Mouse (Mus musculus): Measurements from ENCODE around the gene Mms22l.
A peak's percentile ranks its signal among the peaks of the same experiment; 100 is the strongest.
"Not testable (repeated sequence)": the region's sequence is repeated elsewhere in the genome, so short reads cannot be mapped to it uniquely, and the experiment has no call there.

Gene Mms22l

DNA sequence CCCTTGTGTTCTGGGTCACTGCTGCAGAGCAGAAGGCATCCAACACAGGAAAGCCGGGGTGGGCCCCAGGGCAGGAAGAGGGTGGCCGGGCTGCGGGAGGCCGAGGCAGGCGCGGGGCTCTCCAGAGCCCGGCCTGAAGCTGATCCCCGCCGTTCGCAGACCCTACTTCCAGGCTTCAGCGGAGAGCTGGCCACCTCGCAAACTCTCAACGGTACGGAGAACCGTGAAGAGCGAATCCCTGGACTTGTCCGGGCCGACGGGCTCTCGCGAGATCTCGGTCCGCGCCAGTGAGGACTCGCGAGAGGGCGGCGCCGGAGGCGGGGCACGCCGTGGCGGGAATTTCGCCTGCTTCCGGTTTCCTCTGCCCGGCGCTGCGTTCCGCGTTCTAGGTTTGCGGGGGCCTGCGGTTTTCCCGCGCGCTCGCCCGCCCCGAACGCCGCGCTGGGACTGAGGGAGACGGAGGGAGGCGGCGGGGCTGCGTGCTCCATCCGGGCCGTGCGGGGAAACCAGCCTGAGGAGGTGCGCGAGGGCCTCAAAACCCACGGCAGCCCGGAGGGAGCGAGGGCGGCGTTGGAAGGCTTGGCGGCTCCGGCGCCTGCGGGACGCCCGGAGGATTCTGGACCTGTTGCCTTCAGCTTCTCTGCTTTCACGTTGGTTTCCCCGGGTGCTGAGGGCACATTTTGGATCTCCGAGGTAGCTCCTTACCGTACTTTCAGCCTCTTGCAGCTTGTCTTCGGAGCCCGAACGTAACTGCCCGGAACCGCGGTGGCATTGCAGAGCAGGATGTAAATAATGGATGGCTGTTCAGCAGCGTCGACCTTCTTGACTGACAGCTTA is at the start of gene Mms22l:
Gene Mms22l (plus strand): TSS at position 336 of the 837 bp plus-strand sequence.
- DNase-seq (ENCODE audit: low spot score) = peak; percentile 95

DNA sequence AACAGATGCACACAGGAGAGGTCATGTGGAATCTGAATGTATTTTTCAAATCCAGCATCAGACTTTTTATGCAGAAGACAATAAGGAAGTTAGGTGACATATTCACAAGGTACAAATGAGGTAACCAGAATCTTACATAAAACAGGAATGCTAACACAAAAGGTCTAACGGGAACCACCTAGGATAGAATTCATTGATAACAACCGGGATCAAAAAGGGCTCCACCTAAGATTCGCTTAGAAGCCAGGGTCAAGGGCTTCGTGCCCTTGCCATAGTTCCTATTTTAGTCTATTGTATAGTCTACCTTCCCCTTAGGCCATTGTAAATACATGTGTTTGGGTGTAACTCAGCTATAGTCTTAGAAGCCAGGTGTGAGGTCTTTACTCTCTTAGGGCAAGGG is 12.2 kb upstream of the Mms22l start:
- DNase-seq (ENCODE audit: low spot score) = not testable (repeated sequence)

DNA sequence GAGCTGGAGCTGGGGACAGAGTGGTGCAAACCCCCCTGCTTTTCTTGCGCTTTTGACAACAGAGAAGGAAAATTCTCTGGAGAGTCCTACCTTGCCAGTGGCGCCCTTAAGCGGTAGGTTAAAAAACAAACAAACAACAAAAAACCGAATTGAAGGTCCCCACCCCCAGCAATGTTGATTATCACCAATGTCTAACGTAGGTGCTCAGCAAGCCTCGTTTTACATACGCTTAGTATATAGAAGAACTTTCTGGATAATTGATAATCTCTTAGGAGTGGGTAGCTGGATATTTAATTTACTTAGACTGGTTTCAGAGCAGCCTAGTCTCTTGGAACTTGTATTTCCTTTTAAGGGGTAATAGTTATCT is 685 bp downstream of the Mms22l start:
- no peak for DNase-seq (ENCODE audit: low spot score)

DNA sequence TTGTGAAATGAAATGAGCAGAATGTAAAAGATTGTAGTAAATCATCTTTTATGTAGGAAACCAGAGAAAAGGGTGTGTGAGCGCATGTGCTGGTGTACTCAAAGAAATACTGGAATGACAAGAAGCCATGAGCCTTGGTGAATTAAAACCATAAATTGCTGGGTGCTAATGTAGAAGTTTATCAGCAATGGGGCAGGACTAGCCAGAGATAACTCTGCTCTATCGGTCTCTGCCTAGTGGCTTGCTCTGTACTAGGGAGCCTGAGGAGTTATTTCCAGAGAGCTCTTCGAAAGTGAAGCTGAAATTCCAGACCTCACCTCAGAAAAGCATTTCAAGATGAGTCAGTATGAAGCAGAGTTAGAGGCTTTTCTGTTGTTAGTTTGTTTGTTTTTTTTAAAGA is 12.9 kb downstream of the Mms22l start:
- no peak for DNase-seq (ENCODE audit: low spot score)

DNA sequence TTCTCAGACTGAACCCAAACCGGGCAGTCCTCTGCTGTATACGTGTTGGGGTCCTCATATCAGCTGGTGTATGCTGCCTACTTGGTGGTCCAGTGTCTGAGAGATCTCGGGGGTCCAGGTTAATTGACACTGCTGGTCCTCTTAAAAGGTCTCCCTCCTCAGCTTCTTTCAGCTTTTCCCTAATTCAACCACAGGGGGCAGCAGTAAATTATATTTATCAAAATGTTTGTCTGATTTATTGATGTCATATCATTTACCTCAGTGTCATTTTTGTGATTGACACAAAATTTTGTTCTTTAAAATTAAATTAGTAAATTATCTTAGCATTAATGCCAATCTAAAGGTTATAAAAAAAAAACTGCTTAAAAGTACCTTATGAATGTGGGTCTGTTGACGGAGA is 40.7 kb downstream of the Mms22l start:
- DNase-seq (ENCODE audit: low spot score) = no peak

DNA sequence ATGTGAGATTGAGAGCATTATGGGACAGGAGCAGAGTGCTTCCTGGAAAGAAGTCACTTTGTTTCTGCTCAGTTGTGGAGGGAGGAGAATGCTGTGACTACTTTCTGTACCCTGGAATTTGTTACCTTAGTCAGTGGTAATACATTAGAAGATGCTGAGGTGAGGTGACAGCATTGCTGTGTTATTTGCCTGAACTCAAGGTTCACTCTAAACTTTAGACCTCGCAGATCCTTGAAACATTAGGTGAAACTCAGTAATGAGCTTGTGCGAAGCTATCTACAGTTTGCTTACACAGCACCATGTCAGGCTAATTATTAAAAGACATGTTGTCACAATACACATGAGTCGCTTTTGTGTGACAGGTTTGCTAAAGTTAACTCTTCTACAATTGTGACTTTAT is 47.2 kb downstream of the Mms22l start:
- no peak for DNase-seq (ENCODE audit: low spot score)

DNA sequence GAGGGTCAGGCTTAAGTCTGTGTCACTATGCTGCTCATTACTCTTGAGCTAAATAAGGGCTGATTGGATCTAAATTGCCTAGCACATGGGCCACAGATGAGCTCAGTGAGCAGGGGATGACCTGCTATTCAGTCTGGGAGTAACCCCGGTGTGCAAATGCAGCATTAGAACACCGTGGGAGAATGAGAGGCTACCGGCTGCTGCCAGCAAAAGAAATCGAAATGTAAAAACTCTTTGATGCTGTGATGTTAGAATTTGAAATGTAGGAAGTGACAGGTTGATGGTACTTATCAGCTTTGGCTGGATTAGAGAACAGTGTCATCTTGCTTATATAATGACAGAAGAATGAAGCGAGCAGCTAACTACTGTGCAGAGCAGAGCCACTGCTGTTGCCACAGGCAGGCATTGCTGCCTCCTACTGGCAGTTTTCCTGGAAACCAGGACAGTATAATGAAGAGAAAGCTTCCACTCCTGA is 48.5 kb downstream of the Mms22l start:
- no peak for DNase-seq (ENCODE audit: low spot score)

DNA sequence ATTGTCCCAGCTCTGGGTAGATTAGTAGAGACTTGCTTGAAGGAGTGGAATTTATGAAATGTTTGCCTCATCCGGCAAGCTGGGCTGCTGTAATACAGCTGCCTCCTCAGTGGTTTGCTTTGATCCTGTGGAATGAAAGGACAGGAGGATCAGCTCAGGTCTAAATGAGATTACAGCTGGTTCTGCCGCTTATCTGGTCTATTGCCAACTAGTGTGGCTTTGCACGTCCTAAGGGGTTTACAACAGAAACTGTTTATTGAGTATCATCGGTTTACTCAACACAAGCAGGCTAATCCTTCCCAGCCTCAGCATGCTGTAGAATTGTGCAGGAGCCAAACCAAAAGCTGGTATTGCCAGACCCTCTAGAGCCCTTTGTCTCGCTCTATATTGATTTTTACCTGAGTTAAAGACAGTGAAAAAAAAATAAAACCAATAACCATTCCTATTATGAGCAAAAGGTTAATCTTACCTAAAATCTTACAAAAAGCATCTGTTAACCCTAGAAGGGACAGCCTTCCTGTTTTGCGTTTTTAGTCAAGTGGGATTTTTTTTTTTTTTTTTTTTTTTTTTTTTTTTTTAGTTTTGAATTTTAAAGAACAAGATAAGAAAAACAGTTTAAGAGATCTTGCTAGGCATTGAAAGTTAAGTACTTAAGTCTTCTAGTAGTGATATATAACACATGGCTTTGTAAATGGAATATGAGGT is 60.0 kb downstream of the Mms22l start:
- no peak for DNase-seq (ENCODE audit: low spot score)

DNA sequence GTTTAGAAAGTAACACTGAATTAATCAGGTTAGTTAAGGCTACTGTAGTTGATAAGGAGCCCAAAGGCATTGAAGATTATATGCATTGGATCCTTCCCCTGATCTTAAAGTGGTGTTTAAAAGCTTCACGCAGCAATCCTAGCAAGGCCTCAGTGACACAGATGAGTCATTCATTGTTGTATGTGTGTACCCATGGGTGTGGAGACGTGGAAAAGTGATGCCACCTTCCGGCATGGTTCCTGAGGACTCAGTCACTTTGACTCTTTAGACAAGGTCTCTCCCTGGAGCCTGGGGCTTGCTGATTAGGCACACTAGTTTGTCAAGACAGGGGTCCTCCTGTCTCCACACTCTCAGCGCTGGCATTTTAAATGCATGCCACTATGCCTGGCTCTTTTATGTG is 60.9 kb downstream of the Mms22l start:
- DNase-seq (ENCODE audit: low spot score) = no peak

DNA sequence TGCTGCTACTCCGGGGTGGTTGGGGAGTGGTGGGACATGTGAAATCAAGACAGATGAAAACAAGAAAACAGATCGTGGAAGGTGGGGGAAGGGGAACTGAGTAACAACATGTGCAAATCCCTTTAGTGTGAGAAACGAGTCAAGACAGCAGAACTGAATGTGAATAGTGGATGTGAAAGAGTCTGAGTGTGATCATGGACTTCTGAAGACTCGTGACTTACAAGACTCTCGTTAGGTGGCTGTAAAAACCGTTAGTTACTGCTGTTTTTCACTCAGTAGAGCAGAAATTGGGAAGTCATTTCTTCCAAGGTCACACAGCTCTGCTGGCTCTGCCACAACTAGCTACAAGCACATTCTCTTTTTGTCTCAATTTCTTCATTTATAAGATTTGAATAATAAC is 71.8 kb downstream of the Mms22l start:
- no peak for DNase-seq (ENCODE audit: low spot score)

DNA sequence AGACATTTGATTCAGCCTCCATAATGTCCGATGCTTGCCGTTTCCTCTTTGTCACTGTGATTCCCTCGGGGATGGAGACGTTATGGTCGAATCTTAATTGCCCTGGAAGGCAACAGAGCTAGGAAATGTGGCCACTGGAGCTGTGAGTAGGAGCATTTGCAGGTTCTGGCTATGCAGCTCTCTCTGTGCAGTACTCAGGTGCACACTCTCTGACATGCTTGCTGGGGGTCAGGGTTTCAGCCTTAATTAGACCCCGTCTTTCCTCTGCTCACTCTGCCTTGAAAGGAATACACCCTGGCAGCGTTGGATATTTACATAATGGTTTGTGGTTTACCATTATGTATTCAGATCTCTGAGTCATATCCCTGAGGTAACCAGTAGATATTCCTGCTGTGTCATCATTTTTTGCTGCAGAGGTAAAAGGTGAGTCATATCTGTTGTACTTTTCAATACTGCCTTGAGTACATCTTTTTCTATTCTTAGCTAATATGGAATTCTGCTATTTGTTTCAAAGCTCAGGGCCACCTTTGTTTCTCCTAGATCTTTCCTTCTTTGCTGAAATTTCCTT is 72.8 kb downstream of the Mms22l start:
- DNase-seq (ENCODE audit: low spot score) = no peak

DNA sequence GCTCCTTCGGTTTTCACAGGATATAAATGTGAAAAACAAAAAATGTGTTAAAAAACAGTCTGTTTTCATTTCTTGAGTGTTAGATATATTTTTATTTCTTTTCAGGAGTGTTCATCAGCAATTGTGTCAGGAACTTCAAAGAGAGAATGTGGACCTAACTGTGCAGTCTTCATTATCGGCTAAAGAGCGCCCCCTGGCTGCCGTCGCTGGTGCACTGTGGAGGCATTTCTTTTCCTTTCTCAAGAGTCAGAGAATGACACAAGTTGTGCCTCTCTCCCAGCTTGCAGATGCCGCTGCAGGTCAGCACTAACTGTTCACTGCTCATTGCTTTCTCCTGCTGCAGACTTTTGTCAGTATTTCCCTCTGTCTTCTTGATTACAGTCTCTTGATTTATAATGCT is 78.0 kb downstream of the Mms22l start:
- DNase-seq (ENCODE audit: low spot score) = peak; percentile 79

DNA sequence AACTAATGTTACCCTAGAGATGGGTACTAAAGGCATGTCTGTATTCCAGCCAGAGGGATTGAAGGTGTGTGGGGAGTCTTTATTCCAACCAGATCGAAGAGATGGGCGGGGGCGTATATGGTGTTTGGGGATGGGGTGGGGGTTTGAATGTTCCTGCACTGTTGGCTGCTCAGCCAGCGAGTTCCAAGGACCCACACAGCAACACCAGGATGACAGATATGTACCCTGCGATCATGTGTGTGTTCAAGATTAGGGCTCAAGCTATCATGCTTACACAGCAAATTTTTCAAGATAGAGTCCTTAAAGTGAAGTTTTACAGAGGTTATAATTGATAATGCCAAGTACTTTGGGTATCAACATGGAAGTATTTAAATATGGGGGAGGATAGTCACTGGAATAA is 81.3 kb downstream of the Mms22l start:
- DNase-seq (ENCODE audit: low spot score) = no peak

DNA sequence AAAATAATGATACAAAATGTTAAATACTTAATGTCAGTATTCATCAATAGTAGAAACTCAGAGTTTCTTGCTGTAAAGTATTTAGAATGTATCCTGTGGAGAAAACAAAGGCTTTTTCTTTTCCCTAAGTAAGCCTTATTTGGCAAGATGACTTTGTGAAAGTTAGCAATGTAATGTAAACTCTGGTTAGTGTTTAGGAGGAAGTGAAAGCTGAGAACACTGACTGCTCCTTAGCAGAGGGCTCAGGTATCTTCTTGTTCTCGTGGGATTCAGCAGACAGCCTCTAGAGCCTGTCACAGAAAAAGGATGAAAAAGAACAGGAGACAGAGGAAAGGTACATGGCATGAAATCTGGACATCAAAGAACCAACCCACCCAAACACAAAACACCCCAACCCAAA is 86.0 kb downstream of the Mms22l start:
- no peak for DNase-seq (ENCODE audit: low spot score)

DNA sequence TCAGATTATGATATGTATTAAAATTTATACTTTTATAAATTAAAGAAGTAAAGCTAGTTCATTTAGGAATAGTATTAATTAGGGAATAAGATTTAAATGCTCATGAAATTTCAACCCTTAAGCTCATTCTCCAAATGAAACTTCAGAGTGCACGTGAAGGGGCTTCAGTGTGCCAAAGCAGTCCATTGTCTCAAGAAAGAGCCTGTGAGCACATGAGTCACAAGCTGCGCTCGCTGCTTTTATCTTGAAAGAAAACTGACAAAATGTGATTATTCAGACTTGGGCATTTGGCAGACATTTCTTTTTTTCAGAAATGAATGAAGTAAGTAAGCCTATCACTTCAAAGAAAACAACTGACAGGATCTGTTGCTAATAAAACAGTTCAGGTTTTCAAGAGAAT is 87.7 kb downstream of the Mms22l start:
- no peak for DNase-seq (ENCODE audit: low spot score)

DNA sequence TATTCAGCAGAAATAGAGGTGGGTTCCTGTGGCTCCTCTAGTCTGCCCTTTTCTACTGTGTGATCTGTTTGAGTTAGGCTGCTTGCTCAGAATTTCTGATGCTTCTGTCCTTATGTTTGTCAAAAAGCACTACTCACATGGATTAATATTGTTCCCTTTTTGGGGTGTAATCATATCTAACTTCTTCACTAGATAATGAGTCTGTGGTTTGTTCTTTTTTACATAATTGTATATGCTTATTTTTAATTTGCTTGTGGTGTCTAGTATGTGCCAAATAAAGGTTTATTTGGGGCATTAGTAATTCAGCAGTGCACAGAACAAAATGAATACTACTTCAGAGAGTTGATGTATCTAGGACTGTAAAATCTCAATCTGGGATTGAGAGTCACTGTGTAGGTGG is 98.6 kb downstream of the Mms22l start:
- DNase-seq (ENCODE audit: low spot score) = no peak

DNA sequence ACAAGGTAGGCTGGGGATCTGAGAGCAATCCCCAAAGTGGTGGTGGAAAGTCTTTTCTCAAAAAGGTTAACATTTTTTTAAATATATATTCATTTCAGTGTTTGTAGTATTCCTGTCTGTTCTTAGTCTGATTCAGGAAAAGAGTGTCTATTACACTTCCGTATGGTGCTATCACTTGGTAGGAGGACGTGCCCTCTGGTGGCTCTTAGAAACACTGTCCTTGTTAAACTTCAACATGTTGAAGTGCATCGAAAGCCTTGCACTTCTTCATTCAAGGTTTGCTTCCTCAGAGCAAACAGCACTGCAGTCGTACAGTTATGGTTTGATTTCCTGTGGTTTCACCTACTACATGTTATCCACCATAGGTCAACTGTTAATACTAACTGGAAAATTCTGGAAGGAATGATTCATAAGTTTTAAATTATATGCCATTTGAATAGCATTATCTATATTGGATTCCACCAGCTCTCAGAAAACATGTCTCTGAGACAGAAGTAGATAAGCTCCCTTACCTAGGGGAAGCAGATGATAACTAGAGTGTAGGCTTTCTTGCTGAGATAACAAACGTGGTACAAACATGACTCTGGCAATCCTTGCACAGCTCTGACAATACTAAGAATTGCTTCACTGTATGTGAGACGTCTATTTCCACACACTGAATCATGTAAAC is 100.8 kb downstream of the Mms22l start:
- DNase-seq (ENCODE audit: low spot score) = no peak

DNA sequence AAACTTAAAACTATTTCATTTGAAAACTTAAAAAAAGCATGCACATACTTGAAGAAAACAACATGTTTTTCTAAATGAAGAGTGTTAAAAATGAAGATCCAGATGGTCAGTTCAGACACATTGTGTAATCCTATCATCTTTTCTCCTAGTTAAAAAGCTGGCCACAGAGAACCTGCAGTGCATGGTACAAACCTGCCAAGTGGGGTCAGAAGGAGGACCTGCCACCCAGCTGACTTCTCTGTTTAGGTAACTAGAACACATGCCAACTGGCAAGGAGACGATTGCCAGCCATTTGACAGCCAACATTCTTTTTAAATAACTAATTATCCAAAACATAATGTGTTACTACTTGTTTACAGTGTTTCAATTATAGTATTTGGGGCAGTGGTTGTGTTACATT is 102.4 kb downstream of the Mms22l start:
- no peak for DNase-seq (ENCODE audit: low spot score)

DNA sequence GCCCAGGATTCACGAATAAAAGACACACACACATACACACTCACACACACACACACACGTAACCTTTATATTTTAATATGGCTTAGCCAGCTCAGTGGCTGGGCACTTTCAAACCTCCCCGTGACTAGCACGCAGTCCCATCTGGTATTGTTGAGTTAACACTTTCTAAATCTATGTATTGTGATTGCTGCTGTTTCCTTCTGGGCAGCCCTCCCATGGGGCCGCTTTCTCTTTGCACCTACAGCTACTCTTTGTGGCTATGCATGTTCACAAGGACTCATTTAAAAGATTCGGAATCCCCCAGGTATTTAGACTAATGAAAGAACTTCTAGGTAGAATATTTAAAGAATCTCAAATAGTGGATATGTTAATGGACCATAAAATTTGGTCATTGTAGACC is 105.5 kb downstream of the Mms22l start:
- no peak for DNase-seq (ENCODE audit: low spot score)

DNA sequence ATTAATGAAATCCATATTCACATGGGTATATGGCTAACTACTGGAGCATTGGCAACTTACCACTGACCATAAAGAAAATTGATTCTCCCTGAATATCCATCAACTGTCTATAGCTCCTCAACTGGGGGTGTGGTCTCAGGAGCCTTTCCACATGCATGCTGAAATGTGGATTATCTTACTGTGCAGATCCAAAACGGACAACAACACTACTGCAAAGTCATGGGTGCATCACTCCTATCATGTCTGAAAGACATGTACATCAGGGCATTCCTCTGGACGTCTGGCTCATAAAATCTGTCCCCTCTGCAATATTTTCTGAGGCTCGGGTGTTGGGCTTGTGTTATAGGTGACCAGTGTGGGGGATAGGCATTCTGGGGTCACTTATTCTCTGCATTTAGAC is 112.8 kb downstream of the Mms22l start:
- no peak for DNase-seq (ENCODE audit: low spot score)

DNA sequence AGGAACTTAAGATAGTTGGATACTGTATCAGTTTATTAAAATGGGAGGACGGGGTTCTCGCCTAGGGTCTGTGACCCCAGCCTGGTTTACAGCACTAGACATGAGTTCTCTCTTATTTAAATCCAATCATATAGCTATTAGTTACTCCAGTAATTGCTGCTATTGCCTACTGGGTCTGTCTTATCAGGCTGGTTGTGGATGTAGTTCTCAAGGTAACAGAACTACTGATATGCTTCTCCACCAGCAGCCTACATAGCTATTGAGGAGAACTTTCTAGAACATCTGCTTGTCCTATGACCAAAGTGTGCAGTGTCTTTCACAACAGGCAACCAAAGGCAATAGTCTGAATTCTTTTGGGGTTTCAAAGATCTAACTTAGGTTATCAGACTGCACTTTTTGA is 113.3 kb downstream of the Mms22l start:
- no peak for DNase-seq (ENCODE audit: low spot score)

DNA sequence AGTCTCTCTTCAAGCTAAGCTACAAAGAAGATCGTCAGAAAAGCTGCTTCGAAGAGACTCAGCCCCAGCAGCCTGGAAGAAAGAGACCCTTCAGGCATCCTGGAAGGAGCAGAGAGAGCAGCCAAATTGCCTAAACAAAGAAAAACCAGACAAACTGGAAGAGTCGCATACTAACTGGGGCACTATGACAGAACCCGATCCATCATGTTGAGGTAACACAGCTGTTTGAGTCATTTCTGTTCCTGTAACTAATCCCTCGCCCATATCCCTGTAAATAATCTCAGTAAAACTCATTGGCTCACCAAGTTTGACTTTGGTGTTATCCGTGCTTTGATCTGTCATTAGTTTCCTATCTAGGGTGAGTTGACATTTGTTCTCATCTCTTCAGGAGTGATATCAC is 123.8 kb downstream of the Mms22l start:
- no peak for DNase-seq (ENCODE audit: low spot score)

DNA sequence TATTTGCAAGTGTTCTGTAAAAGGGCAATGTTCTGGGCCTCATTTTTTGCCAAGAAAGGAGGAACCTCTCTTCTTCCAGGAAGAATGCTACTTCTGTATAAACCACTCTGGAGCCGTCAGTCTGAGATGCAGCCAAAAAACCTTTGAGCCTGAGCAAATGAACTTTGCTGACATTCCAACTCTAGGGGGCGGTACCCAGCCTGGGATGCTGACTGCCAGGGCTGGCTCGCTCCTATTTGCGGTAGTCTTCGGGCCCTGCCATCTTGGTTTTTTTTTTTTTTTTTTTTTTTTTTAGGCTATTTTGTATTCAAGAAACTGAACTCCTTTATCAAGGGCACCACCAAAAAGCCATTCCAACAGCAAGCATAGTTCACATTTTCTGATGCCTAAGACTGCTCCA is 124.2 kb downstream of the Mms22l start:
- DNase-seq (ENCODE audit: low spot score) = no peak
